12 mouse cellular contexts compared by ENCODE assay signal in genomic region chr6:144463691-144464090, GRCm38 (mm10).
"Had no signal": no experiment of that assay in that cellular context is flagged by ENCODE, and none has a peak within 500 bp of the region (broad histone marks: within the 10 kb centered on the region; RNA-seq: fewer than 3 reads in every experiment).

No protein-coding gene starts in this region.

- H3K4me1 ChIP-seq: intestine, embryonic 15.5 days; midbrain, embryonic 13.5 days; neural tube, embryonic 15.5 days had no signal

- ATAC-seq: intestine, embryonic 15.5 days; midbrain, embryonic 13.5 days had no signal

- H3K36me3 ChIP-seq: intestine, embryonic 15.5 days; midbrain, embryonic 13.5 days; neural tube, embryonic 15.5 days had no signal

- H3K4me3 ChIP-seq: intestine, embryonic 15.5 days; midbrain, embryonic 13.5 days; myocyte; neural tube, embryonic 15.5 days had no signal

- H3K4me2 ChIP-seq: intestine, embryonic 15.5 days; midbrain, embryonic 13.5 days; neural tube, embryonic 15.5 days had no signal

- H3K9ac ChIP-seq: intestine, embryonic 15.5 days; liver, embryonic 14.5 days; midbrain, embryonic 13.5 days; neural tube, embryonic 15.5 days had no signal

- H3K27ac ChIP-seq: intestine, embryonic 15.5 days; liver, embryonic 14.5 days; midbrain, embryonic 13.5 days; neural tube, embryonic 15.5 days had no signal

- DNase-seq: layer of hippocampus, adult 9-11 months; layer of hippocampus, postnatal 36 days; left cerebral cortex, postnatal 4 days; lung, adult 18-20 months; right cerebral cortex, adult 18-20 months; right cerebral cortex, postnatal 25 days; thymus, postnatal 36 days had no signal

- H3K9me3 ChIP-seq: intestine, embryonic 15.5 days; midbrain, embryonic 13.5 days; neural tube, embryonic 15.5 days had no signal

- H3K27me3 ChIP-seq: intestine, embryonic 15.5 days; midbrain, embryonic 13.5 days had no signal
